Mouse (Mus musculus): ENCODE measurements around the gene Aak1.

GRCm38 (mm10) chr6:86827432-86827831, 21.9 kb upstream of the Aak1 start:
- TF ChIP-seq POLR2A (IDR thresholded peaks at IDR 0.05; ENCODE audit: borderline replicate concordance, insufficient read depth, low read length) (no peak), CTCF (IDR thresholded peaks at IDR 0.05; ENCODE audit: borderline replicate concordance, insufficient read depth, low read depth, low read length) (no peak)

All from cerebellum, adult 2 months (tissue).